Mouse (Mus musculus) midbrain, embryonic 15.5 days (tissue): ENCODE results near the gene Col15a1. TPM values are rescaled to one million over a fixed set of nuclear protein-coding genes. Genes with fewer than 3 reads are reported as not detected.

ENCODE experiments used
- ATAC-seq: fragments of 200-750 bp; cut with Nextera tagmentation; replicated peaks from 2 replicates; pipeline ENCODE4 v1.8.0; 2017; ENCODE audit warnings: moderate TSS enrichment
- H3K27ac ChIP-seq: fragments of 300-500 bp; sonication (generic); 2 replicates; pipeline ENCODE4 v1.5.1; 2015; ENCODE audit warnings: mild to moderate bottlenecking, inconsistent platforms
- H3K27me3 ChIP-seq: fragments of 300-500 bp; sonication (generic); replicated peaks from 2 replicates; pipeline ENCODE4 v1.6.1; 2015; ENCODE audit warnings: inconsistent platforms
- H3K36me3 ChIP-seq: fragments of 300-500 bp; sonication (generic); replicated peaks from 2 replicates; pipeline ENCODE4 v1.6.1; 2015; ENCODE audit warnings: inconsistent platforms
- H3K4me1 ChIP-seq: fragments of 300-500 bp; sonication (generic); 2 replicates; pipeline ENCODE4 v1.6.1; 2015; ENCODE audit warnings: inconsistent platforms
- H3K4me2 ChIP-seq: fragments of 300-500 bp; sonication (generic); 2 replicates; pipeline ENCODE4 v1.6.1; 2015; ENCODE audit warnings: inconsistent platforms, mild to moderate bottlenecking, moderate library complexity
- H3K4me3 ChIP-seq: fragments of 300-500 bp; sonication (generic); 2 replicates; pipeline ENCODE4 v1.5.1; 2015; ENCODE audit warnings: mild to moderate bottlenecking, inconsistent platforms
- H3K9ac ChIP-seq: fragments of 300-500 bp; sonication (generic); 2 replicates; pipeline ENCODE4 v1.6.1; 2015; ENCODE audit warnings: mild to moderate bottlenecking, inconsistent platforms
- H3K9me3 ChIP-seq: fragments of 300-500 bp; sonication (generic); 2 replicates; pipeline ENCODE4 v1.6.1; 2016; ENCODE audit warnings: inconsistent platforms
- WGBS: fragments of 180-500 bp; shearing (Covaris S2); methylation state at CpG from one replicate; pipeline ENCODE4 v1.1.7; 2015; ENCODE audit warnings: mixed read lengths; 5-methylcytosine and 5-hydroxymethylcytosine counted together
- polyA plus RNA-seq: library from polyadenylated mRNA; unstranded; fragments of >200 nt; fragmentation: Nextera tagmentation; extraction: Ambion mirVana; gene quantifications from 2 replicates; pipeline ENCODE4 v1.2.1, GENCODE M21; 2015

The Col15a1 gene
- polyA plus RNA-seq, 1 experiment from 2014 or later: 4.5 TPM

GRCm38 (mm10) chr4:47295547-47295946 is 87.6 kb downstream of the Col15a1 start:
- Histone ChIP-seq H3K36me3 (no peaks in the 10 kb centered on the region), H3K9me3 (0 out of 2 replicates have a peak, but pooled peaks cover 4% of the 10 kb centered on the region), H3K27me3 (no peaks in the 10 kb centered on the region), H3K4me2 (no peak overlapping the region), H3K4me1 (no peaks in the 10 kb centered on the region), H3K4me3 (no peak overlapping the region), H3K9ac (no peak overlapping the region), H3K27ac (no peak overlapping the region)
- 75% methylated on average over 3 of the region's 3 CpGs for WGBS
- no peak for ATAC-seq

GRCm38 (mm10) chr4:47300701-47301100 is 92.7 kb downstream of the Col15a1 start:
- H3K9ac ChIP-seq: no peak overlapping the region
- no peaks in the 10 kb centered on the region for H3K36me3 ChIP-seq
- H3K27me3 ChIP-seq: no peaks in the 10 kb centered on the region
- H3K27ac ChIP-seq: no peak overlapping the region
- no peak overlapping the region for H3K4me3 ChIP-seq
- no peaks in the 10 kb centered on the region for H3K4me1 ChIP-seq
- H3K4me2 ChIP-seq: no peak overlapping the region
- 83% methylated on average over 2 of the region's 2 CpGs for WGBS
- no peak for ATAC-seq
- 0 out of 2 replicates have a peak, but pooled peaks cover 4% of the 10 kb centered on the region for H3K9me3 ChIP-seq

GRCm38 (mm10) chr4:47302610-47303009 is 94.6 kb downstream of the Col15a1 start:
- Histone ChIP-seq H3K27me3 (no peaks in the 10 kb centered on the region), H3K4me2 (no peak overlapping the region), H3K27ac (no peak overlapping the region), H3K4me3 (no peak overlapping the region), H3K9me3 (0 out of 2 replicates have a peak, but pooled peaks cover 4% of the 10 kb centered on the region), H3K9ac (no peak overlapping the region), H3K4me1 (no peaks in the 10 kb centered on the region), H3K36me3 (no peaks in the 10 kb centered on the region)
- 90% methylated on average over 7 of the region's 7 CpGs for WGBS
- no peak for ATAC-seq

- no peak for ATAC-seq
- WGBS: 81% methylated on average over 5 of the region's 5 CpGs
Observed at GRCm38 (mm10) chr4:47303340-47303998, 95.5 kb downstream of the Col15a1 start.

GRCm38 (mm10) chr4:47309886-47310625 is 102.1 kb downstream of the Col15a1 start:
- WGBS: 90% methylated on average over 12 of the region's 12 CpGs
- ATAC-seq: no peak
- no peaks in the 10 kb centered on the region for H3K4me1 ChIP-seq
- no peak overlapping the region for H3K4me3 ChIP-seq
- no peaks in the 10 kb centered on the region for H3K36me3 ChIP-seq
- no peak overlapping the region for H3K4me2 ChIP-seq
- H3K27ac ChIP-seq: no peak overlapping the region
- no peak overlapping the region for H3K9ac ChIP-seq
- no peaks in the 10 kb centered on the region for H3K27me3 ChIP-seq
- no peaks in the 10 kb centered on the region for H3K9me3 ChIP-seq

More at GRCm38 (mm10) chr4:47303340-47303998, 95.5 kb downstream of the Col15a1 start:
- Histone ChIP-seq H3K27me3 (no peaks in the 10 kb centered on the region), H3K27ac (no peak overlapping the region), H3K4me2 (no peak overlapping the region), H3K4me1 (no peaks in the 10 kb centered on the region), H3K36me3 (no peaks in the 10 kb centered on the region), H3K9me3 (0 out of 2 replicates have a peak, but pooled peaks cover 4% of the 10 kb centered on the region), H3K4me3 (no peak overlapping the region), H3K9ac (no peak overlapping the region)

- H3K4me2 ChIP-seq: no peak overlapping the region
- H3K27me3 ChIP-seq: no peaks in the 10 kb centered on the region
- no peaks in the 10 kb centered on the region for H3K9me3 ChIP-seq
- no peak overlapping the region for H3K27ac ChIP-seq
- H3K9ac ChIP-seq: no peak overlapping the region
- H3K4me3 ChIP-seq: no peak overlapping the region
- H3K36me3 ChIP-seq: no peaks in the 10 kb centered on the region
- WGBS: 75% methylated on average over 6 of the region's 6 CpGs
- no peak for ATAC-seq
- H3K4me1 ChIP-seq: no peaks in the 10 kb centered on the region
Observed at GRCm38 (mm10) chr4:47310812-47311211, 102.9 kb downstream of the Col15a1 start.

GRCm38 (mm10) chr4:47311467-47311866 is 103.5 kb downstream of the Col15a1 start:
- Histone ChIP-seq H3K9me3 (no peaks in the 10 kb centered on the region), H3K27me3 (no peaks in the 10 kb centered on the region), H3K4me1 (no peaks in the 10 kb centered on the region), H3K9ac (no peak overlapping the region), H3K4me2 (no peak overlapping the region), H3K36me3 (no peaks in the 10 kb centered on the region), H3K4me3 (no peak overlapping the region), H3K27ac (no peak overlapping the region)
- 92% methylated on average over 6 of the region's 6 CpGs for WGBS
- no peak for ATAC-seq

- Histone ChIP-seq H3K27ac (no peak overlapping the region), H3K9me3 (no peaks in the 10 kb centered on the region), H3K4me3 (no peak overlapping the region), H3K27me3 (no peaks in the 10 kb centered on the region), H3K9ac (no peak overlapping the region), H3K36me3 (no peaks in the 10 kb centered on the region), H3K4me2 (no peak overlapping the region), H3K4me1 (no peaks in the 10 kb centered on the region)
- no peak for ATAC-seq
- 50% methylated on average over 7 of the region's 7 CpGs for WGBS
Observed at GRCm38 (mm10) chr4:47311929-47312328, 104.0 kb downstream of the Col15a1 start.

- H3K27me3 ChIP-seq: no peaks in the 10 kb centered on the region
- no peak overlapping the region for H3K4me3 ChIP-seq
- H3K27ac ChIP-seq: no peak overlapping the region
- H3K9me3 ChIP-seq: no peaks in the 10 kb centered on the region
- H3K36me3 ChIP-seq: no peaks in the 10 kb centered on the region
- no peak for ATAC-seq
- H3K4me1 ChIP-seq: no peaks in the 10 kb centered on the region
- H3K4me2 ChIP-seq: no peak overlapping the region
- 75% methylated on average over 14 of the region's 14 CpGs for WGBS
- H3K9ac ChIP-seq: no peak overlapping the region
Observed at GRCm38 (mm10) chr4:47312676-47313075, 104.7 kb downstream of the Col15a1 start.

GRCm38 (mm10) chr4:47313710-47314410 is 105.9 kb downstream of the Col15a1 start:
- no peak overlapping the region for H3K4me3 ChIP-seq
- 83% methylated on average over 8 of the region's 8 CpGs for WGBS
- H3K9ac ChIP-seq: no peak overlapping the region
- ATAC-seq: no peak
- no peak overlapping the region for H3K4me2 ChIP-seq
- H3K4me1 ChIP-seq: no peaks in the 10 kb centered on the region
- H3K9me3 ChIP-seq: no peaks in the 10 kb centered on the region
- H3K27ac ChIP-seq: no peak overlapping the region
- H3K36me3 ChIP-seq: no peaks in the 10 kb centered on the region
- H3K27me3 ChIP-seq: no peaks in the 10 kb centered on the region

GRCm38 (mm10) chr4:47315458-47315857 is 107.5 kb downstream of the Col15a1 start:
- Histone ChIP-seq H3K27ac (no peak overlapping the region), H3K4me2 (no peak overlapping the region), H3K36me3 (no peaks in the 10 kb centered on the region), H3K9ac (no peak overlapping the region), H3K9me3 (no peaks in the 10 kb centered on the region), H3K27me3 (no peaks in the 10 kb centered on the region), H3K4me3 (no peak overlapping the region), H3K4me1 (no peaks in the 10 kb centered on the region)
- WGBS: 79% methylated on average over 2 of the region's 2 CpGs
- ATAC-seq: no peak

GRCm38 (mm10) chr4:47316432-47316831 is 108.5 kb downstream of the Col15a1 start:
- WGBS: 81% methylated on average over 6 of the region's 6 CpGs
- Histone ChIP-seq H3K9me3 (no peaks in the 10 kb centered on the region), H3K4me3 (no peak overlapping the region), H3K9ac (no peak overlapping the region), H3K4me1 (no peaks in the 10 kb centered on the region), H3K4me2 (no peak overlapping the region), H3K27me3 (no peaks in the 10 kb centered on the region), H3K27ac (no peak overlapping the region), H3K36me3 (no peaks in the 10 kb centered on the region)
- no peak for ATAC-seq
